Mouse (Mus musculus) mouse embryonic stem cell (cell line): ENCODE measurements around the gene Gnai2.

ENCODE experiments used
- in situ Hi-C, 2 experiments: fragments of 300-500 bp; cut with MboI; formaldehyde crosslinking; loops; 1 replicate in 1 of 2; 3 replicates in 1 of 2; pipeline ENCODE4 v1.14.3; 2019 to 2020; ENCODE audit warnings: low sequenced_read_pairs in 2 of 2, low pct_unique_long_range_greater_than_20kb in 1 of 2, mixed read lengths in 1 of 2; ENCODE audit not compliant: unreplicated experiment in 1 of 2

The Gnai2 gene

DNA sequence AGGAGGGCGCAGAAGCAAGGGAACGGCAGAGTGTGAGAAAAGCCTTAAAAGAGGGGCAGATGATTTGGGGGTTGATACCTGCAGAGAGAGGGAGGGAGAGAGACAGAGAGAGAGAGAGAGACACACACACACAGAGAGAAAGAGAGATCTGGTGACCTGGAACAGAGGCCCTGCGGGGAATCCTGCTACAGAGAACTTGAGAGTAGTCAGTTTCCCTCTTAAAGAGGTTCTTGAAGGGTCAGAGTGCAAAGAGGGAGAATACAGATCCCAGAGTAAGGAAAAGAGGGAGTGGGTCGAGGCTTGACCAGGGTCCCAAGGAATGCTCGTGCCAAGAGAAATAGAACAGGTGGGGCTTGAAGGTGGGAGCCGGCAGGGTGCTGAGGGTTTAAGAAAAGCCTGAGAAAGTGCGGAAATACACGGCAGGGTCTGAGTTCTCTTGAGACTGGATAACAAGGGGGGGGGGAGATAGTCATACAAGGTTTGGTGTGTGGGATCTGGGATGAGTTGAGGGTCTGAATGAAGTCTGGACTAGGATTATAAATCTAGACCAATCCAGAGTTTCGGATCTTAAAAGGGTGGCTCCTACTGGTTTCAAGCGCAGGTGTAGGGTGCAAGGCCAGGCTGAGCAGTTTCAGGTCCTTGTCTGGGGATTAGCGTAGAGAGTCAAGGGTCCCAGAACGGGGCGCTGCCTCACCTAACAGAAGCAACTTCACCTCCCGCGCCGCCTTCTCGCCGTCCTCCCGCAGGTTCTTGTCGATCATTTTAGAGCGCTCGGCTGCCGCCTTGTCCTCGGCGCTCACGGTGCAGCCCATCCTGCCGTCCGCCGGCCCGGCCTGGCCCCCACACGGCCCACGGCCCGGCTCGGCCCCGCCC lies 525 bp downstream of the Gnai2 start:
- in situ Hi-C loops, result no loop called here

DNA sequence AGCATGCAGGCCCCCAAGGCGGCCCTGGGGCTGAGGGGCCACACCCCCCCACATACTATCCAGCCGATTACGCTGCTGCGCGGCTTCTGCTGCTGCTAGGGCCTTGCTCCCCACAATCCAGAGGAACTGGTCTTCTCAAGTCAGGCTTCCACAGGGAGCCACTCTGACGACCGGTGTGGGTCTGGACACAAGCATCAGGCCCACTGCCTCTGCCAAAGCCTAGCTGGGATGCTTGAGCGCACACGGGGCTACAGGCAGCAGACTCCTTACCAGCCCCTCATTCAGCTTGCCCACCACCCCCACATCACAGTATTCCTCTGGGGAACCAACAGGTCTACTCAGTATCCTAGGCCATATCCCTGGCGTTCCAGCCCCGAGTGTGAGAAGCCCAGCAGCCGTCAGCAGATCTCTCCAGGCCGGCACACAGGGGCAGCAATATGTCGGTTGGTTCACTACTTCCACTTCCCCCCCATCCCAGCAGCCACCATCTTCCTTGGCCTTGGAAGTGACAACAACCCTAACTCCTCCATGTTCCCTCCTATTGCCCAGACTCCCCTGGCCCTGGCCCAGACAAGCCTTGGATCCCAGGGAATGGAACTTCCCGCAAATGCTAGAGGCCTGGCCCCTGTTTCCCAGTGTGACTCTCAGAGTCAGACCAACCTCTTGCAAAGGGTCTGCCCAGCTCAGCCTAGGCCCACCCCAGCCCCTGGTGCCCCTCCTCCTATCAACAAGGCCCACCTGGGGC lies 1.3 kb downstream of the Gnai2 start:
- in situ Hi-C loops, result no loop called here

GRCm38 (mm10) chr9:107633091-107633660 lies 2.0 kb downstream of the Gnai2 start:
- in situ Hi-C loops, result no loop called here

DNA sequence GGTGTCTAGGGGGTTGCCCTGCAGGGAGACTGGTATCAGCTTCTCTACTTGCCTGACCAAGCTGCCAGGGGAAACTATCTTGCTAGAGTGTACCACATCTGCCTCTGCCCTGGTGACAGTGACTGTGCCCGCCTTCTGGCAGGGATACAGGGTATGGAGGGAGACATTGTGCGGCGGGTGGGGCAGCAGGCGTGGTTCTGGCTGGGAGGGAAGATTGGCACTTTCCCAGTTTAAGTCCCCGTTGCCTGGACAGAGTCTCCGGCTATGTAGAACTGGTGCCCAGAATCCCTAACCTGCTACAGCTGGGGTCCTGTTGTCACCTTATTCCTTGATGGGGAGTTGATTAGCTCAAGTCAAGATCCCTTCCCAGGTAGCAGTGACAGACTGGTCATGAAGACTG lies 2.7 kb downstream of the Gnai2 start:
- in situ Hi-C loops, result no loop called here

DNA sequence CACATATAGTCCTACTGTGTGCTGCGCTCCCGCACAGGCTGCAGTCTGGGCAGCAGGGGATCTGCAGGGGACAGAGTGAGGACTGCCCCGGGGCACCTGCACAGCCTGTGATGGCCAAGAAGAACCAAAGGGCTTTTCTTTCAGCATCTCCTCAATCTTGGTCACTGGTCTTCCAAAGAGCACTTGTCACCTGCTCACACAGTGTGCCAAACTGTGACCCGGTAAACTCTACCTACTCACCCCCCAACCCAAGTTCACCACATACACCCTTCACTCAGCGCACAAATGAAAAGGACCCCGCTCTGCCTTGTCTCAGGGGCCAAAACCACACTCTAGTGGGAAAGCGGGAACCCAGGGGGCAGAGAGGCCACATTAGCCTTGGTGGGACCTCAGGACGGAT lies 3.3 kb downstream of the Gnai2 start:
- in situ Hi-C loops, result no loop called here

GRCm38 (mm10) chr9:107631311-107631826 lies 3.8 kb downstream of the Gnai2 start:
- in situ Hi-C loops, result no loop called here

GRCm38 (mm10) chr9:107630576-107630975 lies 4.6 kb downstream of the Gnai2 start:
- in situ Hi-C loops, result no loop called here

DNA sequence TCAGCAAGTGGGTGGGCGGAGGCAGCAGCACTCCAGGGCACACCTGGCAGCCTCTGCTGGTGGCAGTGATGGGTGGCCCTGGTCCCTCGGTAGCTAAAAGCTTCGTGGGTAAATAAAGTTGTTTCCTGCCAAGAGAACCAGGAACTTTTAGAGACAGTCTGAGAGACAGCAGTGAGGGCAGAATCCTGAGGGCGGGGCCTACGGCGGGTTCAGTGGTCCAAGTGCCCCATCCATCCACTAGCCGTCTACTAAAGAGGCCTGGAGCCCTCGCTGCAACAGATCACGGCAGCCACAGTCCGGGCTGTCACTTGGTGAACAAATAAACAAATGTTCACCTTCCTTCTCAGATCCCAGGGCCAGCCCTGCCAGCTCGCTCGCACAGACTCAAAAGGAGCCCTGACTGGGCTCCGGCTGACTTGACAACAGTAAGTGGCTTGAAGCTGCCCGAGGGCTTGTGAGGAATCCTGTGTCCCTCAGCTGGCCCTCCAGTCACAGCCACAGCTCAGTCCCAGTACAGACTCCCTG lies 5.2 kb downstream of the Gnai2 start:
- in situ Hi-C loops, result no loop called here

GRCm38 (mm10) chr9:107629411-107629730 lies 5.8 kb downstream of the Gnai2 start:
- in situ Hi-C loops, result no loop called here

DNA sequence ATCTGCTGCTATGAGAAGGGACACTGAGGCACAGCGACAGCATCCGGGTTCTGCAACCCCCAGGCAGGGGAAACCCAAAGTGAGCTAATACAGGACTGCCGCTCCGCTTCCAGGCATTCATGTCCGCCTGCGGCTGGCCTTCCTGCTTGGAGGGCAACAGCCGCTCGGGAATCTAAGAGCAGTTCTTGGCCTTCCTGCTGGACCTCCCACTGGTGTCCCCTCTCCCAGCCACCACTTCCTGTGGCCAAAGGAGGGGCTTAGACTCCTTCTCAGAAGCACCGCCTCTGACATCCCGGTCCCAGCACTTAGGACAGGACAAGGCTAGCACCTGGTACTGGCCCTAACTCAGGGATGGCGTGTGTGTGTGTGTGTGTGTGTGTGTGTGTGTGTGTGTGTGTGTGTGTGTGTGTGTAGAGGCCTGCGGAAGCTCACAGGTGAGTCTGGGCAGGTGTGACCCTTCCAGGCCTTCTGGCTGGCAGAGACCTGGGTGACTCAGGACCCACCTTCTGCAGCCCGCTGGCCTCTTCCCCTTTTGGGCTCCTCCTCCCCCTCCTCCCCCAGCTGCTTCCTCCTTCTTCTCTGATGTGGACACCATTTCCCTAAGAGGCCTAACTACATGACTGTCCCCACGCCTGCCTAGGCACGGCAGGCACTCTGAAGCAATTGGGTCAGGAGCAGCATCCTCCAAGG lies 6.3 kb downstream of the Gnai2 start:
- in situ Hi-C loops, result no loop called here

DNA sequence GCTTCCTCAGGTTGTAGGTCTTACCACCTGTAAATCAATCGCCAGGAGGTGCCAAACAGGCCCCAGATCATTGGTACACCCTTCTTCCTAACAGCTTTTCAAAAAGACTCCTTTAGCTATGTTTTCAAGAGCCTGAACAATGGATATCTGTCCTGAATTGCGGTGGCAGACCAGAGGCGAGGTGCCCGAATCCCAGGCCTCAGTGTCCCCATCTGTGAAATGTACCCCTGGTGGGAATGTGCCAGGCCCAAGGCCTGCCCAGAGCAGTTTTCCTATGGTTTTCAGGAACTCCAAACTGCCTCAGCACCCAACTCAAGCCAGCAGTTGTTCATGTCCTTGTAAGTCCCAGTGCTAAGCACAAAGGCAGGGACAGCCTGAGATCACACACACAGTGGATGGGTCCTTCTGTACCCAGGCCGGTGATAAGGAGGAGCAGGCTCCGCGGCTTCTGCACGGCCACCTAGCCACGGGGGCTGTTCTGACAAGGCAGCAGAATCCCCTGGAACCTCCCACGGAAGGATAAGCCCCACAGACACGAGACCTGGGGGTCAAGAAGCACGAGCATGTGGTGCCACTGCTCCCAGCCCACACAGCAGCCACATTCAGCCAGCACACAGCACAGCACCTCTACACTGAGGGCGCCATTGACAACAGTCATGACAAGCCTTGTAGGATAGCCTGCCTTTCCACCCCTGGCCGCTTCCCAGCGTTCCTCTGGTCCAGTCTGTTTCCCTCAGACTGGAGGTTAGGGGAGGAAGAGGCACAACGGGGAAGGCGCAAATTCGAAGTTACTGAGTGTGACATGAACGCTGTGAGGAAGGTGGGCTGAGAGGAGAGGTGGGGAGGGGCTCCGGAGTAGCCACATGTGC lies 7.5 kb downstream of the Gnai2 start:
- in situ Hi-C loops, result no loop called here

DNA sequence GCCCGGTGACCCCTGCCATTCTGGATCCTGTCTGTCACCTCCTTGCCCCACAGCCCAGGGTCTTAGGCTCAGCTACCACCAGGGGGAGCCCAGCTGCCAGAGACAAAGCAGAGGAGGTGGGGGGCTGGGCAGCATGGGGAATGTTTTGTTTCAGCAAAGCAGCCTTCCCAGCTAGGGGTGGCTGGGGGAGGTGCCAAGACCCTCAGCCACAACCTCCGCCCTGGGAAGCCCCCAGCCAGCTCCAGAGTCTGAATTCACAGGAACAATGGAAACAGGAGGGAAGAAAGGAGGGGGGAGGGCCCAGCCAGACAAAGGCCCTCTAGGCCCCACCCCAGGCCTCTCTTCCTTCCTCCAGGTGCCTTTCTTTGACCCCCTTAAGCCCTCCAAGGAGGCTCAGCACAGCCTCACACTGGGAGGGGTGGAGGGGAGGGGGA lies 8.3 kb downstream of the Gnai2 start:
- in situ Hi-C loops, result no loop called here

GRCm38 (mm10) chr9:107626158-107626843 lies 8.9 kb downstream of the Gnai2 start:
- in situ Hi-C loops, result no loop called here

- in situ Hi-C loops, result no loop called here
Measured at GRCm38 (mm10) chr9:107625351-107626128, 9.6 kb downstream of the Gnai2 start.

- in situ Hi-C loops, result no loop called here
Measured at GRCm38 (mm10) chr9:107624951-107625350, 10.2 kb downstream of the Gnai2 start.

DNA sequence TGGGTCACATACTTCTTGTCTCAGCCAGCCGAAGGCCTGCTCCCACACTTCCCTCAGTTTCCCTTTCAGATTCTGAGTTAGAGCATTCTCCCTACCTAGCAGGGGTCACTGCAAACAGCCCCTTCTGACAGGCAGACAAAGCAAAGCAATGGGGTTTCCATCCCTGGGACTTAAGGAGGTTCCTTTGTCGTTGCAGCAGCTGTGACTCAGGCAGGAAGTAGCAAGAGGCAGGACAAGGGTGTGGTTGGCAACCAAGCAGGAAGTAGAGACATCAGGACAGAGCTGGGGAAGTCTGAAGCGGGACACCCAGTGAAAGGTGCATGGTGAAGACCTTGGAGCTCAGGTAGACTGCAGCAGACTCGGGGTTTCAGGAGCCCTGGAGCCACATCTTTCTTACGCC lies 10.6 kb downstream of the Gnai2 start:
- in situ Hi-C loops, result no loop called here

DNA sequence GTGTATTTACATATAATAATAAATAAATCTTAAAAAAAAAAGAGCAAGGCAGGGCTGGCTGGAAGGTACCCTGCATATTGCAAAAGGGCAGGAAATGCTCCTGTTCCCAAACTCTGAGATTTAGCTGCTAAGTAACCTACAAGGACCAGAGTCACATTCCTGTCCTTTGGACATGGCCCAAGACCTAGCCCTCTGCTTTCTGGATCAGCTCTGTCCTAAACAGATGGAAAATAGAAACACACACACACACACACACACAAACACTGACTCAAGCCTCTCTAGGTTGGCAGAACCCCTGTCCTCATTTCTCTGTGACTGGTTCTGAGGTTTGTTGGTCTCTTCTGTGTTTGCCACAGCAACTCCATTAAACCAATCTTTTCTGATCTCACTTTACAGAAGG lies 14.2 kb downstream of the Gnai2 start:
- in situ Hi-C loops, result no loop called here
